Mouse (Mus musculus) adrenal gland, adult 18-20 months (tissue): ENCODE results near the gene Ect2l. TPM values are rescaled to one million over a fixed set of nuclear protein-coding genes. Genes with fewer than 3 reads are reported as not detected.

Experiments
- DNase-seq, 2 experiments: peaks; one replicate each; pipeline ENCODE4 v3.0.0; 2021 to 2022; ENCODE audit warnings: low spot score in 2 of 2
- long read RNA-seq, 2 experiments: library from polyadenylated mRNA; stranded (forward); transcript quantifications; one replicate each; pipeline ENCODE4 v2.0.0; 2021
- total RNA-seq, 2 experiments: library from RNA; stranded (reverse); gene quantifications; 1 replicate in 1 of 2; 2 replicates in 1 of 2; pipeline ENCODE4 v1.2.3; 2021

Ect2l gene
- total RNA-seq: not detected
- long read RNA-seq, experiment 1: 0 reads
- long read RNA-seq, experiment 2: 0 reads

GRCm38 (mm10) chr10:18210726-18211125 lies at the start of gene Ect2l:
Gene Ect2l (minus strand): TSS chr10:18210890.
- peak in 1 of 2 experiments; percentile 7 for DNase-seq

GRCm38 (mm10) chr10:18251345-18251744 lies 40.7 kb upstream of the Ect2l start:
- DNase-seq: no peak

DNA sequence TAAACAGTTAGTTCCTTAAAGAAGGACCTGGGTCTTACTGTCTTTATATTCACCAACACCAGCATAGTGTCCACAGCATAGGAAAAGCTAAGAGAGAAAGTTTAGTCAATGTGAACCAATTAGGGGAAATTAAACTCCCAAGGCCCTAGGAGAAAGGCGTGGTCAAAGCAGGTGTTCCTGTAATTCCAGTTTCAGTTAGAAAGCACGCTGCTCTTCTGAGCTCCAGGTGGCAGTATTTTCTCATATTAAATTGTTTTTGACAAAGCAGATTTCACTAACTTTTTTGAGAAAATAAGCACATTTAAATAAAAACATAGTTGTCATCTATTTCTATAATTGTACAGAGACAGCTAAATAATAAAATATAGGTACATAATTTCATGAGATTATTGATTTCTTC lies 32.9 kb upstream of the Ect2l start:
- DNase-seq: no peak

DNA sequence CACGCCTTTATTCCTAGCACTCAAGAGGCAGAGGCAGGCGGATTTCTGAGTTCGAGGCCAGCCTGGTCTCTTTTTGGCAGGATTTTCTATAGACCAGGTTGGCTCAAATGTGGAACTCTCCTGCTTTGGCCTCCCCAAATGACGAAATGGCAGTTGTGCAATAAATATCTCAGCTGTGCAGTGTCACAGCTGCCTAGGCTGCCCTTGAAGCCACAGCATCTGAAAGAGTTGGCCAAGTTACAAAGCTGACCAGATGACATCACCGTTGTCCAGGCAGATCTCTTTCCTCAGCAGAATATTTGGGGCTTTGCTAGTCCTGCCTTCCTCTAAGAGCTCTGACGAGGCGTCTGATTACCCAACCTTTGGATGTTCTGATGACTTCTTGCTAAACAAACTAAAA lies 26.5 kb upstream of the Ect2l start:
- peak in 1 of 2 experiments; percentile 25 for DNase-seq

GRCm38 (mm10) chr10:18236328-18236927 lies 25.7 kb upstream of the Ect2l start:
- DNase-seq: no peak

- DNase-seq: no peak
These were observed 24.7 kb upstream of the Ect2l start for GRCm38 (mm10) chr10:18235402-18235747.

GRCm38 (mm10) chr10:18234560-18235401 lies 24.1 kb upstream of the Ect2l start, which contains the start of gene Ccdc28a:
Gene Ccdc28a (minus strand): TSS chr10:18234998.
- DNase-seq: peak; percentile 90 to 94

- DNase-seq: no peak
These were observed 23.2 kb upstream of the Ect2l start for GRCm38 (mm10) chr10:18233891-18234290.

DNA sequence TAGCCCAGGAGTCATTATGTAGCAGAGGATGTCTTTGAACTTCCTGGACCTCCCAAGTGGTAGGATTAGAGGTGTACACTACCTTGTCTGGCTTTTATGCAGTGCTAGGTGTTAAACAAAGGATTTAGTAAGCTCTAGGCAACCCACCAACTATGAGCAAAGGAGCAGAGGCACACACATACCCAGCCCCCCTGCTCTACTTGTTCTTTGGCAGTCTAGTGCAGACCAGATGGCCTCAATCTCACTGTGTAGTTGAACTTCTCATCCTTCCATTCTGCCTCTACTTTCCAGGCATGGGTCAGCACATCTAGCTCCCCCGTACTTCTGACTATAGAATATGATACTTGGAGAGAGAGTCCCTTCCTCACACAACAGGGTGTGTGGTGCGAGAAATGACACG lies 13.7 kb upstream of the Ect2l start:
- no peak for DNase-seq

GRCm38 (mm10) chr10:18219351-18219750 lies 8.7 kb upstream of the Ect2l start:
- no peak for DNase-seq

GRCm38 (mm10) chr10:18214124-18214523 lies 3.4 kb upstream of the Ect2l start:
- DNase-seq: no peak

GRCm38 (mm10) chr10:18213373-18213772 lies 2.7 kb upstream of the Ect2l start:
- no peak for DNase-seq

- DNase-seq: no peak
These were observed 571 bp downstream of the Ect2l start for GRCm38 (mm10) chr10:18210119-18210518.

DNA sequence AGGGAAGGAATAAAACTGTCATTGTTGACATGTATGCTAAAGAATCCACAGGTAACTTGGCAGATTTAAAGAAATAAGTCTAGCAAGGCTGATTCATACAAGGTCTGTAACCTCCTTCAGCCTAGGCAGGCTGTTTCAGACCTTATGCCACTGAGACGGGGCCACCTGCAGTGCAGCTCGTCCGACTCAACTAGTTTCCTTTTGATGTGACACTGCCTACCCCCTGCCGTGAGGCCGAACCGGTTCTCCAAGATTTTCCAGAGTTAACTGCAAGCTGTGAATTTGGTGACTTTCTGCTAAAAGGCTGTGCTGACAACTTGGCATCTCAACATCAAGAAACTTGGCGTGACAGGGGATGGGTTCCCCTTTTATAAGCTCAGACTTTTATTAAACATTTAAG lies 6.6 kb downstream of the Ect2l start:
- DNase-seq: no peak

GRCm38 (mm10) chr10:18202401-18202800 lies 8.3 kb downstream of the Ect2l start:
- DNase-seq: no peak

- DNase-seq: no peak
These were observed 10.0 kb downstream of the Ect2l start for GRCm38 (mm10) chr10:18200656-18201055.

GRCm38 (mm10) chr10:18199919-18200318 lies 10.8 kb downstream of the Ect2l start:
- DNase-seq: no peak

DNA sequence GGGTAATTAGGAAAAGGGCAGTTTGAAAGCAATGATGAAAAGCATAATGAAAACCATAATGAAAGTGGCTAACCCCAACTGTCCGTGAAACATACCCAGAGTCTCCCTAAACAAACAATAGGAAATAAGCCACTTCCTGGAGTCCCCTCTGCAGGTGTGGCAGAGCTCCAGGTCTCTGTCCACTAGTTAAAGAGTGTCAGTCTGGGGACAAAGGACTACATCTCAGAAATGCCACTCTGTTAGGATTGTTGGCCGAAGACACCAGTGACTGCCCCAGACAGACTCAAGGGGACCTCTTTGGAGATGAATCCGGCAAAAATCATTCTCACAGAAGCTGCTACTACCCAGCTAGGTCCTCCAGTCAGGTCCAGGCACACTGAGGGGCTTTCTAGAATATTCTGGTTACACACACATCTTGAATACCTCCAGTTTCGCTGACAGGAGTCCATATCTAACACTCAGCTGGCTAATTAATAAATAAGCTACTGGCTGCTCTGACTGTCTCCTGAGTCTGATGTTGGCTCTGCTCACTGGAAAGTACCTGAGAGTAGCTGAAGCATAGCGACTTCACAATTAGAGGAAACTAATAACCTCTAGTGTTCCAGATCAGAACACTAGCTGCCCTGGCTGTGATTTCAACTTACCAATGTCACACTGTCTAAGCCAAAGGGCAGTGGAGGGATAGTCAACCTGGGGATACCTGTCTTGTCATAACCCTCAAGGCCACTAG lies 12.2 kb downstream of the Ect2l start:
- DNase-seq: no peak

GRCm38 (mm10) chr10:18197206-18197979 lies 13.3 kb downstream of the Ect2l start:
- DNase-seq: peak; percentile 47 to 78

GRCm38 (mm10) chr10:18194737-18195141 lies 16.0 kb downstream of the Ect2l start:
- DNase-seq: no peak

- no peak for DNase-seq
These were observed 16.5 kb downstream of the Ect2l start for GRCm38 (mm10) chr10:18194156-18194555.
